Mouse (Mus musculus): ENCODE data around the gene Cenpl. TPM values are rescaled to one million over a fixed set of nuclear protein-coding genes. Genes with fewer than 3 reads are reported as not detected.

The Cenpl gene
- polyA plus RNA-seq, 1 experiment from 2014 or later: 7.8 TPM

Other genes starting within 250 kb of the Cenpl start
- 8.6 and 13.0 TPM in 2 replicates for gene Rc3h1, start 164.3 kb upstream of the Cenpl start, polyA plus RNA-seq (2014; fragmentation: Nextera tagmentation; extraction: Ambion mirVana)
- 2.4 and 3.0 TPM in 2 replicates for gene Serpinc1, start 92.1 kb upstream of the Cenpl start, polyA plus RNA-seq (2014; fragmentation: Nextera tagmentation; extraction: Ambion mirVana)
- gene Zbtb37, start 35.9 kb upstream of the Cenpl start, polyA plus RNA-seq (2014; fragmentation: Nextera tagmentation; extraction: Ambion mirVana): 12.3 and 19.1 TPM in 2 replicates
- 26.4 and 29.3 TPM in 2 replicates for gene Dars2, start 55 bp upstream of the Cenpl start, polyA plus RNA-seq (2014; fragmentation: Nextera tagmentation; extraction: Ambion mirVana)
- 22.6 and 25.3 TPM in 2 replicates for gene Klhl20, start 60.8 kb downstream of the Cenpl start, polyA plus RNA-seq (2014; fragmentation: Nextera tagmentation; extraction: Ambion mirVana)
- gene Ankrd45, start 72.0 kb downstream of the Cenpl start, polyA plus RNA-seq (2014; fragmentation: Nextera tagmentation; extraction: Ambion mirVana): 24.6 and 28.3 TPM in 2 replicates
- 0.22 and 0.58 TPM in 2 replicates for gene Tex50, start 88.6 kb downstream of the Cenpl start, polyA plus RNA-seq (2014; fragmentation: Nextera tagmentation; extraction: Ambion mirVana)
- 154 and 180 TPM in 2 replicates for gene Prdx6, start 180.5 kb downstream of the Cenpl start, polyA plus RNA-seq (2014; fragmentation: Nextera tagmentation; extraction: Ambion mirVana)